Mouse (Mus musculus): ENCODE measurements around the gene Il18bp.
A peak's percentile ranks its signal among the peaks of the same experiment; 100 is the strongest.

Gene Il18bp

GRCm38 (mm10) chr7:102017452-102017851 is 1.0 kb downstream of the Il18bp start:
- H3K4me3 ChIP-seq (replicated peaks; ENCODE audit: low read length), result no peak overlapping the region
- peaks cover 29% of the 10 kb centered on the region for H3K4me1 ChIP-seq (replicated peaks; ENCODE audit: low read depth, low read length)
- H3K36me3 ChIP-seq (ENCODE audit: insufficient read depth, low read length), result peaks cover 97% of the 10 kb centered on the region
- no peak for TF ChIP-seq POU5F1 (IDR thresholded peaks at IDR 0.05; ENCODE audit: borderline replicate concordance, low read length)
- TF ChIP-seq NANOG (IDR thresholded peaks at IDR 0.05; ENCODE audit: borderline replicate concordance, low read length), result no peak
- no peak for TF ChIP-seq CTCF (conservative IDR thresholded peaks at IDR 0.05; ENCODE audit: low read length)
- H3K27me3 ChIP-seq (ENCODE audit: insufficient read depth, low read length), result no peaks in the 10 kb centered on the region
- H3K9me3 ChIP-seq (ENCODE audit: low read length), result no peaks in the 10 kb centered on the region

DNA sequence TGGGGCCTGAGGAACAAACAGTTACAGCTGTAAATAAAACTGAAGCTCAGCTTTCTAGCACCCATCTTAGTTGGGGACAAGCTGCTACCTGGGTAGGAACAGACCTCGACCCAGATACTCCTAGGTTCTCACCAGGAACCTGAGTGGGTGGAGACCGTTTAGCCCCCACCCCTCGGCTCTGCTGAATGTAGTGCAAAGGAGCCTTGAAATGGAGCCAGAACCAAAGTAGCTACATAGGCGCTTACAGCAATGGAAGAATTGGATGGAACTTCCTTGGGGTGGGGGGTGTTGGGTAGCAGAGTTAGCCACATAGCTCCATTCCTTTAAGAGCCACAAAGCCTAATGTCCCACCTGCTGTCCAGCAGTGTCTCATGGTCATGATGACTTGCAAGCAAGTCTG is 1.6 kb downstream of the Il18bp start:
- H3K4me3 ChIP-seq (replicated peaks; ENCODE audit: low read length), result no peak overlapping the region
- peaks cover 24% of the 10 kb centered on the region for H3K4me1 ChIP-seq (replicated peaks; ENCODE audit: low read depth, low read length)
- TF ChIP-seq NANOG (IDR thresholded peaks at IDR 0.05; ENCODE audit: borderline replicate concordance, low read length) (no peak), POU5F1 (IDR thresholded peaks at IDR 0.05; ENCODE audit: borderline replicate concordance, low read length) (no peak), CTCF (conservative IDR thresholded peaks at IDR 0.05; ENCODE audit: low read length) (no peak)
- H3K36me3 ChIP-seq (ENCODE audit: insufficient read depth, low read length), result peaks cover 97% of the 10 kb centered on the region
- H3K27me3 ChIP-seq (ENCODE audit: insufficient read depth, low read length), result no peaks in the 10 kb centered on the region
- H3K9me3 ChIP-seq (ENCODE audit: low read length), result no peaks in the 10 kb centered on the region

DNA sequence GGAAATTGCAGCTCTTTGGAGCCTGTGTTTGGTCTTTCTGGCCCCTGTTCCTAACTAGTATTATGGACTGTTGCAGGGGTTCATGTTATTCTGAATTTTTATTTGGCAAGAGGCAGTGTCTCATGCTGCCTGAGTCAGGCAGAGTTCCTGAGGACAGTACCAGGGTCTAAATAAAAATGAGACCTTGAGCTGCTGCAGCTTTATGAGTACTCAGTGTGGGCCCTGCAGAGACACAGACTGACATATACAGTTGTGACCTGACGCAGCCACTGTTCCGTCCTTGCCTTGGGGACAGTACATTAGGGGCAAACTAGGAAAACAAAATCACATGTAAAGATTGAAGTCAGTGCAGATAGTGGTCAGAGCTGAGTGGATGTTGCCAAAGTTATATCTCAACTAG is 3.5 kb downstream of the Il18bp start:
- no peak overlapping the region for H3K4me3 ChIP-seq (replicated peaks; ENCODE audit: low read length)
- peaks cover 14% of the 10 kb centered on the region for H3K4me1 ChIP-seq (replicated peaks; ENCODE audit: low read depth, low read length)
- no peaks in the 10 kb centered on the region for H3K27me3 ChIP-seq (ENCODE audit: insufficient read depth, low read length)
- no peaks in the 10 kb centered on the region for H3K9me3 ChIP-seq (ENCODE audit: low read length)
- peaks cover 100% of the 10 kb centered on the region for H3K36me3 ChIP-seq (ENCODE audit: insufficient read depth, low read length)
- TF ChIP-seq NANOG (IDR thresholded peaks at IDR 0.05; ENCODE audit: borderline replicate concordance, low read length), result no peak
- no peak for TF ChIP-seq POU5F1 (IDR thresholded peaks at IDR 0.05; ENCODE audit: borderline replicate concordance, low read length)
- no peak for TF ChIP-seq CTCF (conservative IDR thresholded peaks at IDR 0.05; ENCODE audit: low read length)

DNA sequence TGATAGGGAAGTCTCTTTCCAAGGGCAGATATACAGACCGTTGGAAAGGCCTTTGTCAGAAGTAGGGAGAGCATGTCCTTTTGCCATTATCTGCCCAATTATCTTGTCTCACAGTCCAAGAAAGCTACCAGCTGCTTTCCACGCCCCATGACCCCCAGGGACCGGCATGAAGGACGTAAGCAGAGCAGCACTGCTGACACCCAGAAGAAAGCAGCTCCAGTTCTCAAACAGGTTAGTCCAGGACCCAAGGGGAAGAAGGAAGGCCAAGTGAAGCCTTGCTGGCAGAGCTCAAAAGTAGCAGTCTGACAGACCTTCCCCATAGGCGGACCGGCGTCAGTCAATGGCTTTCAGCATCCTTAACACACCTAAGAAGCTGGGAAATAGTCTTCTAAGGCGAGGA is 5.1 kb downstream of the Il18bp start:
- peaks cover 100% of the 10 kb centered on the region for H3K36me3 ChIP-seq (ENCODE audit: insufficient read depth, low read length)
- TF ChIP-seq POU5F1 (IDR thresholded peaks at IDR 0.05; ENCODE audit: borderline replicate concordance, low read length) (no peak), CTCF (conservative IDR thresholded peaks at IDR 0.05; ENCODE audit: low read length) (no peak), NANOG (IDR thresholded peaks at IDR 0.05; ENCODE audit: borderline replicate concordance, low read length) (no peak)
- H3K9me3 ChIP-seq (ENCODE audit: low read length), result no peaks in the 10 kb centered on the region
- H3K4me1 ChIP-seq (replicated peaks; ENCODE audit: low read depth, low read length), result peaks cover 14% of the 10 kb centered on the region
- no peaks in the 10 kb centered on the region for H3K27me3 ChIP-seq (ENCODE audit: insufficient read depth, low read length)
- no peak overlapping the region for H3K4me3 ChIP-seq (replicated peaks; ENCODE audit: low read length)

DNA sequence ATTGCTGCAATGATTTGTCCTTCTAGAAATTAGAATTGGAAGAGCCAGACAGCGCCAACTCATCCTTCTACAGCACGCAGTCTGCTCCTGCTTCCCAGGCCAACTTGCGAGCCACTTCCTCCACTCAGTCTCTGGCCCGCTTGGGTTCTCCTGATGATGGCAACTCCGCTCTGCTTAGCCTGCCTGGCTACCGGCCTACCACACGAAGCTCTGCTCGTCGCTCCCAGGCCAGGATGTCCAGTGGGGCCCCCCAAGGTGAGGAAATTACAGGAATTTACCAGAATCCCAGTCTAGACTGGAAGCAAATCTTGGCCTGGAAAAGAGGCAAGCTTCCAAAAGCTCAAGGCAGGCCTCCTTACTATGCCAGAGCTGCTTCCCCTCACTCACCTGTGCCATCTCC is 6.6 kb downstream of the Il18bp start:
- Histone ChIP-seq H3K4me3 (replicated peaks; ENCODE audit: low read length) (no peak overlapping the region), H3K4me1 (replicated peaks; ENCODE audit: low read depth, low read length) (peaks cover 14% of the 10 kb centered on the region), H3K27me3 (ENCODE audit: insufficient read depth, low read length) (no peaks in the 10 kb centered on the region), H3K36me3 (ENCODE audit: insufficient read depth, low read length) (peaks cover 98% of the 10 kb centered on the region), H3K9me3 (ENCODE audit: low read length) (no peaks in the 10 kb centered on the region)
- TF ChIP-seq CTCF (conservative IDR thresholded peaks at IDR 0.05; ENCODE audit: low read length) (no peak), POU5F1 (IDR thresholded peaks at IDR 0.05; ENCODE audit: borderline replicate concordance, low read length) (no peak), NANOG (IDR thresholded peaks at IDR 0.05; ENCODE audit: borderline replicate concordance, low read length) (no peak)

DNA sequence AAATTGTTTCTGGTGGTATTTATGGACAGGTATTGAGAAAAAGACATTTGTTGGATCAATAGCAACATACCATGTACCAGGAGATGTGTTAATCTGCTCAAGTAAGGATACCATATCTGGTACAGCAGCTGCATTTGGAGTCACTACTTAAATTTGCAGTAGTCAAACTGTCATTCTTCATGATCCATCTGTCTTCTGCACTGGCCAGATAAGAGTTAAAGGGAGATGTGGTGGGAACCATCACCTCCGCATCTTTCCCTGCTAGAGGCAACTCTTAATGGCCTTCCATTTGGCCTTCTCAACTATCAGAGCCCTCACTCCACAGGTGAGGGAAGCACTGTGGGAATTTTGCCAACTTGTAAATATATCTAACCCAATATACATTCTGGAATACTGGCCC is 12.0 kb downstream of the Il18bp start:
- Histone ChIP-seq H3K27me3 (ENCODE audit: insufficient read depth, low read length) (no peaks in the 10 kb centered on the region), H3K9me3 (ENCODE audit: low read length) (no peaks in the 10 kb centered on the region), H3K4me3 (replicated peaks; ENCODE audit: low read length) (no peak overlapping the region), H3K4me1 (replicated peaks; ENCODE audit: low read depth, low read length) (peaks cover 12% of the 10 kb centered on the region), H3K36me3 (ENCODE audit: insufficient read depth, low read length) (peaks cover 98% of the 10 kb centered on the region)
- TF ChIP-seq POU5F1 (IDR thresholded peaks at IDR 0.05; ENCODE audit: borderline replicate concordance, low read length) (no peak), NANOG (IDR thresholded peaks at IDR 0.05; ENCODE audit: borderline replicate concordance, low read length) (no peak), CTCF (conservative IDR thresholded peaks at IDR 0.05; ENCODE audit: low read length) (no peak)

DNA sequence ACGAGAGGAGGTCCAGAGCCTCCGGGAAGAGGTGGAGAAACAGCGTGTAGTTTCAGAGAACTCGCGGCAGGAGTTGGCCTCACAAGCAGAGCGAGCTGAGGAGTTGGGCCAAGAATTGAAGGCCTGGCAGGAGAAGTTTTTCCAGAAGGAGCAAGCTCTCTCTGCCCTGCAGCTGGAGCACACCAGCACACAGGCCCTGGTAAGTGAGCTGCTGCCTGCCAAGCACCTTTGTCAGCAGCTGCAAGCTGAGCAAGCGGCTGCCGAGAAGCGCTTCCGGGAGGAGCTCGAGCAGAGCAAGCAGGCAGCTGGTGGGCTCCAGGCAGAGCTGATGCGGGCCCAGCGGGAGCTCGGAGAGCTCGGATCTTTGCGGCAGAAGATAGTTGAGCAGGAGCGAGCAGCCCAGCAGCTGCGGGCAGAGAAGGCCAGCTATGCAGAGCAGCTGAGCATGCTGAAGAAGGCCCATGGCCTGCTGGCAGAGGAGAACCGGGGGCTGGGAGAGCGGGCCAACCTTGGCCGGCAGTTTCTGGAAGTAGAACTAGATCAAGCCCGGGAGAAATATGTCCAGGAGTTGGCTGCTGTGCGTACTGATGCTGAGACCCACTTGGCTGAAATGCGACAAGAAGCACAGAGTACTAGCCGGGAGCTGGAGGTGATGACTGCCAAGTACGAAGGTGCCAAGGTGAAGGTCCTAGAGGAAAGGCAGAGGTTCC is 17.4 kb downstream of the Il18bp start:
- H3K4me1 ChIP-seq (replicated peaks; ENCODE audit: low read depth, low read length), result peaks cover 41% of the 10 kb centered on the region
- TF ChIP-seq CTCF (conservative IDR thresholded peaks at IDR 0.05; ENCODE audit: low read length) (no peak), POU5F1 (IDR thresholded peaks at IDR 0.05; ENCODE audit: borderline replicate concordance, low read length) (no peak), NANOG (IDR thresholded peaks at IDR 0.05; ENCODE audit: borderline replicate concordance, low read length) (no peak)
- peak overlapping the region; percentile 53 for H3K4me3 ChIP-seq (replicated peaks; ENCODE audit: low read length)
- no peaks in the 10 kb centered on the region for H3K27me3 ChIP-seq (ENCODE audit: insufficient read depth, low read length)
- H3K9me3 ChIP-seq (ENCODE audit: low read length), result no peaks in the 10 kb centered on the region
- H3K36me3 ChIP-seq (ENCODE audit: insufficient read depth, low read length), result peaks cover 100% of the 10 kb centered on the region

DNA sequence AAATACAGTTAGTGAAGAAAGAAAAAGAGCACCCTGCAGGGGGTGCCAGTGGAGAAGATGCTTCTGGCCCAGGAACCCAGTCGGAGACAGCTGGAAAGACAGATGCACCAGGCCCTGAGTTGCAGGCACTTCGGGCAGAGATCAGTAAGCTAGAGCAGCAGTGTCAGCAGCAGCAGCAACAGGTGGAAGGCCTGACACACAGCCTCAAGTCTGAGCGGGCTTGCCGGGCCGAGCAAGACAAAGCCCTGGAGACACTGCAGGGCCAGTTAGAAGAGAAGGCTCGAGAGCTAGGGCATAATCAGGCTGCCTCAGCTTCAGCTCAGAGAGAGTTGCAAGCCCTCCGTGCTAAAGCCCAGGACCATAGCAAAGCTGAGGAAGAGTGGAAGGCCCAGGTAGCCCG is 18.2 kb downstream of the Il18bp start:
- TF ChIP-seq POU5F1 (IDR thresholded peaks at IDR 0.05; ENCODE audit: borderline replicate concordance, low read length) (no peak), NANOG (IDR thresholded peaks at IDR 0.05; ENCODE audit: borderline replicate concordance, low read length) (no peak), CTCF (conservative IDR thresholded peaks at IDR 0.05; ENCODE audit: low read length) (no peak)
- Histone ChIP-seq H3K9me3 (ENCODE audit: low read length) (no peaks in the 10 kb centered on the region), H3K27me3 (ENCODE audit: insufficient read depth, low read length) (no peaks in the 10 kb centered on the region), H3K4me1 (replicated peaks; ENCODE audit: low read depth, low read length) (peaks cover 41% of the 10 kb centered on the region), H3K36me3 (ENCODE audit: insufficient read depth, low read length) (peaks cover 100% of the 10 kb centered on the region), H3K4me3 (replicated peaks; ENCODE audit: low read length) (peak overlapping the region; percentile 53; the same call in 1 of the 2 replicates)

Data from E14TG2a.4 (cell line).